Mouse (Mus musculus): ENCODE results near the gene Tor4a.

DNA sequence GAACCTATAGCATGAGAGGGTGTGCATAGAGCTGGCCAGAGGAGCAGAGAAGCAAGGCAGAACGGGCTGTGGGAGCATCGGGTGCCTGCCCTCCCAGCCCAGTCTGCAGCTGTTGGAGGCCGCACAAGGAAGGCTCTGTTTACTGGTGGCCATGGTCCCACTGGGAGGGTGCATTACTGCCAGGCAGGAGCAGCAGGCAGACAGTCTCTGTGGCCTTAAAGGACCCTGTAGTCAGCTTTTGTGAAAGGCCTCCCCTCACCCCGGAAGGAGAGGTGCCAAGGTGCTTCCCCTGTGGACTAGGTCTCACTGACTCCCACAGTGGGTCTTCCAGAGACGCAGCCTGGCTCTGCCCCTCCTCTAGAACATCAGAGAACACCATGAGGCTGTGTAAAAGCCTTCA is 30.2 kb upstream of the Tor4a start:
- TF ChIP-seq CTCF (IDR thresholded peaks at IDR 0.05; ENCODE audit: low read depth) (no peak), EP300 (IDR thresholded peaks at IDR 0.05; ENCODE audit: low read depth) (no peak)
